Mouse (Mus musculus): Measurements from ENCODE around the gene Ptpre. TPM values are rescaled to one million over a fixed set of nuclear protein-coding genes. Genes with fewer than 3 reads are reported as not detected.

Ptpre gene
- 1.8 and 2.2 TPM in 2 replicates for polyA plus RNA-seq (2012; rRNA removed)

DNA sequence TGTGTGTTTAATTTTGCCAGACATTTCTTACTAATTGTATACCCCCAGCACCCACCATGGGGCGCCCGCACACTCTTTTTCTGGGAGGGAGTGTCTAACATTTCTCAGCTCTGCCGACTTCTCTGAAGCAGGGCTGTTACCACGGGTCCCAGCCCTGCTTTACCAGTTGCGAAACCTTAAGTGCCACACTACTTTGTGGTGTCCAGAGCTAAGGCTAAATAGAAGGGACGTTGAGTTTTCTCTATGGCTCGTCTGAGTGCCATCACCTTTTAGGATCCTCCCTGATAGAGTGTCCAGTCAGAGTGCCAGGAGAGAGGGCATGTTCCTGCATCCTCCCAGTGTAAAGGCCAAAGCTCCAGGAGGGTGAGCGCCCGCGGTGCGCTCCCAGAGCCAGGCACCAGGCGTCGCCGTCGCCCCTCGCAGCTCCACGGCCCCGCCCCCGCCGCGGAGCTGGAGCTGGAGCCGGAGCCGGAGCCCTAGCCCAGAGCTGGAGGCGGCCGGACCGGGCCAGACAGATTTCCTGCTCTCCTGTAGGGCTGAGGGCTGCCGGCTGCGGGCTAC is at the start of gene Ptpre:
Ptpre (plus strand) TSS at position 141 of the 561 bp plus-strand sequence.

DNA sequence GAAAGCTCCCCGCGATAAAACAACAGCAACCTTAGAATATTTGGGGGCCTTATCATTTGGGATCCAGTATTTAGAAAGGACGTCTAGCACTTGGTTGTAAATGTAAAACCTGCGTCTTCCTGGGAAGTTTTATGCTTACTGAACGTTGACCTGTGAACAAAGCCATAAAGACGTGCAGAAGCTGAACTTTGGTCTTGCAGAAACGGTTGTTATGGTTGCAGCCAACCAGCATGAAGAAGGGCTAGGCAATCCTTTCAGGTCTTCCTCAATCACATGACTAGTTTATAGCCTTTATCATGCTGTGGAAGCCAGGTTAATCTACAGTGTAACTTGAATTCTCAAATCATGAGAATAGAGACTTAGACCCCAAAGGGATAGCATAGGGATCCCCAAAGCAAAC is 8.8 kb upstream of the Ptpre start, which contains the start of gene Clrn3:
Clrn3 (minus strand) TSS at position 140 of the 400 bp plus-strand sequence.

DNA sequence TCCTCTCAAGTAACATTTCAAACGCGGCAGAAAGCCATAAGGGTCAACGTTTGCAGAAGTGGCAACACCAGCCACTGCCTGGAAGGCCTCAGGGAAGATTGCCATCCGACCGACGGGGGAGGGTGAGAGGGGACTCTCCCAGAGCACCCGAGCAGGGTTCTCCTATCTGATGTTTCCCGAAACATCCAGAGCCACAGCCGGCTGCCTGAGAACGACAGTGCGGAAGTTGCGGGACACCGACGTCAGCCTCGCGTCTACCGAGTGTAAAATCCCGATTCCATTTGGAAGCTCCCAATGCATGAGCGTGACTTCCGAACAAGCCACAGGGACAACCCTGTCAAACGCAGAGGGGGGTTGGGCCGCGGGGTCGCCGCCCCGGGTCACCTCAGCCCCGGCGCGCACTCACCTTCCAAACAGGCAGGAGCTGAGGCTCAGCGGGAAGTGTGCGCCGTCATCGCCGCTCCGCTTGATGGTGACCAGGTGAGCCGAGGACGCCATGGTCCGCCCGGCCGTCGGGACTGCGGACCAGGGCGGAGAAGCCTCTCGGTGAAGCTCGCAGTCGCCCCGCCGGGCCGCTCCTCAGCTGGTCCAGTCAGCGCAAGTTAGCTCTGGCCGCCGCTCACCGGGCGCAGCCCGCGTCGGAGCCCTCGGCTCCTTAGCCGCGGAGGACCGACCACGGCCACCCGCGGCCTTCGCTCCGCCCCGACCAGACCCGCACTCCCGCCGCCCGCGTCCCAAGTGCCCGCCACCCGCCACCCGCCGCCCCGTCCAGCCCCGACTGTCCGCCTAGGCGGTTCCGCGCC is 178.6 kb downstream of the Ptpre start, which contains the start of gene Mki67:
Mki67 (minus strand) TSS at position 720 of the 803 bp plus-strand sequence.

Other genes with a start within 250 kb of the Ptpre start
- not detected in 2 replicates for gene Foxi2, start 127.2 kb upstream of the Ptpre start, polyA plus RNA-seq (2012; rRNA removed)
- 0.04 and 0.09 TPM in 2 replicates for gene Clrn3, start 8.8 kb upstream of the Ptpre start, polyA plus RNA-seq (2012; rRNA removed)
- 0.19 and 0.52 TPM in 2 replicates for gene Mki67, start 178.9 kb downstream of the Ptpre start, polyA plus RNA-seq (2012; rRNA removed)

Measured in stomach, adult 2 months (tissue).